Mouse (Mus musculus) forebrain, embryonic 16.5 days (tissue): Measurements from ENCODE around the gene Vti1a. TPM values are rescaled to one million over a fixed set of nuclear protein-coding genes. Genes with fewer than 3 reads are reported as not detected.

Source experiments
- ATAC-seq: fragments of 200-750 bp; cut with Nextera tagmentation; 2 replicates; pipeline ENCODE4 v1.8.0; 2017; ENCODE audit warnings: mild to moderate bottlenecking, moderate library complexity
- H3K27ac ChIP-seq: fragments of 300-500 bp; sonication (generic); 2 replicates; pipeline ENCODE4 v1.5.1; 2014; ENCODE audit warnings: low read length, control low read depth
- H3K27me3 ChIP-seq: fragments of 300-500 bp; sonication (generic); replicated peaks from 2 replicates; pipeline ENCODE4 v1.6.1; 2014; ENCODE audit warnings: low read length; ENCODE audit not compliant: control insufficient read depth, insufficient read depth
- H3K36me3 ChIP-seq: fragments of 300-500 bp; sonication (generic); 2 replicates; pipeline ENCODE4 v1.6.1; 2014; ENCODE audit not compliant: control insufficient read depth, insufficient read depth
- H3K4me1 ChIP-seq: fragments of 300-500 bp; sonication (generic); replicated peaks from 2 replicates; pipeline ENCODE4 v1.6.1; 2014; ENCODE audit warnings: low read length; ENCODE audit not compliant: control insufficient read depth, insufficient read depth
- H3K4me2 ChIP-seq: fragments of 300-500 bp; sonication (generic); 2 replicates; pipeline ENCODE4 v1.6.1; 2014; ENCODE audit warnings: mild to moderate bottlenecking, low read length, control low read depth
- H3K4me3 ChIP-seq: fragments of 300-500 bp; sonication (generic); replicated peaks from 2 replicates; pipeline ENCODE4 v1.5.1; 2014; ENCODE audit warnings: mild to moderate bottlenecking, low read length, control low read depth
- H3K9ac ChIP-seq: fragments of 300-500 bp; sonication (generic); replicated peaks from 2 replicates; pipeline ENCODE4 v1.6.1; 2014; ENCODE audit warnings: low read depth, low read length, control low read depth
- H3K9me3 ChIP-seq: fragments of 300-500 bp; sonication (generic); 2 replicates; pipeline ENCODE4 v1.6.1; 2016; ENCODE audit warnings: low read length; ENCODE audit not compliant: control insufficient read depth
- WGBS: fragments of 180-500 bp; shearing (Covaris S2); extraction: QIAGEN DNeasy Blood & Tissue Kit; methylation state at CpG from one replicate; pipeline ENCODE4 v1.1.7; 2014; 5-methylcytosine and 5-hydroxymethylcytosine counted together
- polyA plus RNA-seq: library from polyadenylated mRNA; unstranded; fragments of >200 nt; fragmentation: Nextera tagmentation; extraction: Ambion mirVana; gene quantifications from 2 replicates; pipeline ENCODE4 v1.2.1, GENCODE M21; 2015

Gene Vti1a
- polyA plus RNA-seq, 1 experiment from 2014 or later, result 34.4 TPM

GRCm38 (mm10) chr19:55651017-55651416 is 334.9 kb downstream of the Vti1a start:
- Histone ChIP-seq H3K4me2 (no peak overlapping the region), H3K27ac (no peak overlapping the region), H3K36me3 (no peaks in the 10 kb centered on the region), H3K9me3 (no peaks in the 10 kb centered on the region), H3K9ac (no peak overlapping the region), H3K4me1 (no peaks in the 10 kb centered on the region), H3K4me3 (no peak overlapping the region), H3K27me3 (no peaks in the 10 kb centered on the region)
- WGBS, result 90% methylated on average over 9 of the region's 9 CpGs
- no peak for ATAC-seq

DNA sequence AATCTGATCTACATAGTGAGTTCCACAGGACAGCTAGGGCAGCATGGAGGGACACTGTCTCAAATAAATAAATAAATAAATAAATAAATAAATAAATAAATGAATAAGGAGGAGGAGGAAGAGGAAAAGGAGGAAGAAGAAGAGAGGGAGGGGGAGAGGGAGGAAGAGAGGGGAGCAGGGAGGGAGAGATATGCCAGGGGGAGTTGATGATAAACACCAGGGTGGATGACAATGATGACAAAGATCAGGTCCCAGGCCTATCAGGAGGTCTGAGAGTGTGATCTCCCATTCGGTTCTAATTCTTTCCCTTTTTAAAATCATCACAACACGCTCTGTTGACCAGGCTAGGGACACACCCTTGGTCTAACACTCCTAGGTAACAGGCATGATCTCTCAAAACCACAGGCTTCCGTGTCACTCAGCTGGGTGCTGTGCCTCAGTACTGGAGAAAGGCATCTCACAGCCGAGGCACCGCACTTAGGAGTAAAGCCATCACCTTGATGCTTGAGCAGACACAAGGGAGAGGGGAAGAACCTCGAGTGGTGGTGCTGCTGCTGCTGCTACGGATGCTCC is 336.7 kb downstream of the Vti1a start:
- H3K4me3 ChIP-seq, result no peak overlapping the region
- H3K9ac ChIP-seq, result no peak overlapping the region
- H3K36me3 ChIP-seq, result no peaks in the 10 kb centered on the region
- H3K9me3 ChIP-seq, result no peaks in the 10 kb centered on the region
- no peaks in the 10 kb centered on the region for H3K4me1 ChIP-seq
- no peak overlapping the region for H3K27ac ChIP-seq
- H3K4me2 ChIP-seq, result no peak overlapping the region
- no peaks in the 10 kb centered on the region for H3K27me3 ChIP-seq
- no peak for ATAC-seq
- WGBS, result 89% methylated on average over 7 of the region's 7 CpGs

DNA sequence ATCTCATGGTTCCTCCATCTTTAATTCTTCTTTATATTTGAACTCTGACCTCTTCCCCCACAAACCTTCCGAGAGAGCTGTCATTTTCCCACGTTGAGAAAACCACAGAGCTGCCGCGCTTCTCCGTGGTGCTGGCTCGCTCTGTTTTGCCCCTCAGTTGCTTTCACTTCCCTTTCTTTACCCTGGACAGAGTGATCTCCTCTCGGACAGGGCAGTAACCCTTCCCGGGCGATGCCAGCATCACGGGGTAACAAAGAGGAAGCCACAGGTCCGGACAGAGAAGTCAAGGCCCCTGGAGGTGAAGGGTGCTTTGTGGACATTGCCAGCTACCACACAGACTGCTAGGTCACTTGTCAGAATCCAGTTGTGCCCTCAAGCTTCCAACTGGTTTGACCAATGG is 344.1 kb downstream of the Vti1a start:
- Histone ChIP-seq H3K27ac (no peak overlapping the region), H3K9me3 (no peaks in the 10 kb centered on the region), H3K36me3 (no peaks in the 10 kb centered on the region), H3K4me1 (peaks cover 3% of the 10 kb centered on the region), H3K9ac (no peak overlapping the region), H3K4me2 (no peak overlapping the region), H3K4me3 (no peak overlapping the region), H3K27me3 (no peaks in the 10 kb centered on the region)
- 94% methylated on average over 11 of the region's 11 CpGs for WGBS
- ATAC-seq, result no peak

GRCm38 (mm10) chr19:55662521-55663223 is 346.6 kb downstream of the Vti1a start:
- Histone ChIP-seq H3K4me2 (no peak overlapping the region), H3K4me3 (no peak overlapping the region), H3K9me3 (no peaks in the 10 kb centered on the region), H3K36me3 (no peaks in the 10 kb centered on the region), H3K27ac (no peak overlapping the region), H3K4me1 (peaks cover 3% of the 10 kb centered on the region), H3K27me3 (no peaks in the 10 kb centered on the region), H3K9ac (no peak overlapping the region)
- WGBS, result 14% methylated on average over 5 of the region's 5 CpGs
- ATAC-seq, result no peak

DNA sequence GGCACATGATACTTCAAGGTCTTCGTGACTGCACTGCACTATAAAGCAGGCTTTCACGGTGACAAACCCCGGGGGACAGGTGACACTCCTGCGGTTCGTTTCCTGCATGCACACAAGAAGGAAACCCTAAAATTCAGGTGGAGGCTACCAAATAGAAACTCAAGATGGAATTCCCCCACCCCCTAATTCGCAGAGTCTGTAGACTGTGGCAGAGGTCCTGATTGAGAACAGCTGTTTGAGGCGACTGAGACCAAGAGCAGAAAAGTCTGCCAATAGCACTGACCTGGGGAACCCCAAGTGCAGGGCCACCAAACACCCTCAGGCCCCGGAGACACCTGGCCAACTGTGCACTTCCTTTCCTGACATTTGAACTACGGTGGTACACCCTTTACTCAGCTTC is 351.7 kb downstream of the Vti1a start:
- Histone ChIP-seq H3K36me3 (no peaks in the 10 kb centered on the region), H3K9ac (no peak overlapping the region), H3K4me1 (no peaks in the 10 kb centered on the region), H3K27me3 (no peaks in the 10 kb centered on the region), H3K9me3 (no peaks in the 10 kb centered on the region), H3K4me2 (no peak overlapping the region), H3K27ac (no peak overlapping the region), H3K4me3 (no peak overlapping the region)
- no peak for ATAC-seq
- 91% methylated on average over 9 of the region's 9 CpGs for WGBS

GRCm38 (mm10) chr19:55668896-55669295 is 352.8 kb downstream of the Vti1a start:
- Histone ChIP-seq H3K4me1 (no peaks in the 10 kb centered on the region), H3K27ac (no peak overlapping the region), H3K27me3 (no peaks in the 10 kb centered on the region), H3K9ac (no peak overlapping the region), H3K9me3 (no peaks in the 10 kb centered on the region), H3K4me3 (no peak overlapping the region), H3K36me3 (no peaks in the 10 kb centered on the region), H3K4me2 (no peak overlapping the region)
- ATAC-seq, result no peak
- 62% methylated on average over 9 of the region's 9 CpGs for WGBS

Other genes starting within 250 kb of the Vti1a start
- gene Gpam, start 189.1 kb upstream of the Vti1a start, polyA plus RNA-seq, result 24.7 and 27.9 TPM in 2 replicates
- gene Tectb, start 135.6 kb upstream of the Vti1a start, polyA plus RNA-seq, result not detected in 2 replicates
- gene Gucy2g, start 75.1 kb upstream of the Vti1a start, polyA plus RNA-seq, result not detected in 2 replicates
- gene Acsl5, start 64.4 kb upstream of the Vti1a start, polyA plus RNA-seq, result 13.4 and 15.8 TPM in 2 replicates
- 69.8 and 70.4 TPM in 2 replicates for gene Zdhhc6, start 263 bp upstream of the Vti1a start, polyA plus RNA-seq